Mouse (Mus musculus) liver, adult 2 months (tissue): ENCODE data around the gene Edn1. TPM values are rescaled to one million over a fixed set of nuclear protein-coding genes. Genes with fewer than 3 reads are reported as not detected.

Experiments used
- DNase-seq: peaks from one replicate; pipeline ENCODE4 v3.0.0-alpha.2; 2011; ENCODE audit warnings: low read depth, low spot score; ENCODE audit errors: extremely low read depth
- H3K27ac ChIP-seq: fragments of 200-500 bp; replicated peaks from 2 replicates; pipeline ENCODE4 v1.5.1; 2012; ENCODE audit warnings: low read depth, mild to moderate bottlenecking, control low read depth, inconsistent platforms, low read length; ENCODE audit not compliant: insufficient read depth
- H3K27me3 ChIP-seq: fragments of 200-500 bp; 2 replicates; pipeline ENCODE4 v1.6.1; 2012; ENCODE audit warnings: mild to moderate bottlenecking, moderate library complexity, low read length, inconsistent platforms; ENCODE audit not compliant: control insufficient read depth, insufficient read depth
- H3K36me3 ChIP-seq: fragments of 200-500 bp; 2 replicates; pipeline ENCODE4 v1.6.1; 2012; ENCODE audit warnings: low read length, inconsistent platforms; ENCODE audit not compliant: control insufficient read depth, insufficient read depth
- H3K4me1 ChIP-seq: fragments of 200-500 bp; 2 replicates; pipeline ENCODE4 v1.6.1; 2011; ENCODE audit warnings: low read length; ENCODE audit not compliant: control insufficient read depth, insufficient read depth
- H3K4me3 ChIP-seq: fragments of 200-500 bp; 2 replicates; pipeline ENCODE4 v1.5.1; 2011; ENCODE audit warnings: low read depth, mild to moderate bottlenecking, control low read depth, low read length, moderate library complexity; ENCODE audit not compliant: insufficient read depth
- H3K79me2 ChIP-seq: fragments of 200-500 bp; 2 replicates; pipeline ENCODE4 v1.6.1; 2012; ENCODE audit warnings: inconsistent platforms, mild to moderate bottlenecking, low read length, moderate library complexity; ENCODE audit not compliant: control insufficient read depth, insufficient read depth
- H3K9ac ChIP-seq: fragments of 200-500 bp; 2 replicates; pipeline ENCODE4 v1.6.1; 2012; ENCODE audit warnings: low read depth, mild to moderate bottlenecking, control low read depth, inconsistent platforms, low read length
- CTCF ChIP-seq: fragments of 200-500 bp; IDR thresholded peaks from 2 replicates; pipeline ENCODE4 v1.5.1; 2011; ENCODE audit warnings: low read depth, low read length, control low read depth
- POLR2A ChIP-seq: fragments of 200-500 bp; IDR thresholded peaks from 2 replicates; pipeline ENCODE4 v1.6.1; 2011; ENCODE audit warnings: low read length, control low read depth; ENCODE audit not compliant: insufficient read depth; ENCODE audit errors: extremely low read depth
- WGBS: fragments of 180-500 bp; shearing (Covaris S2); methylation state at CpG from one replicate; pipeline ENCODE4 v1.1.7; 2018; 5-methylcytosine and 5-hydroxymethylcytosine counted together
- polyA plus RNA-seq: library from polyadenylated mRNA; depleted of rRNA; stranded (reverse); fragments of >200 nt; gene quantifications from 2 replicates; pipeline ENCODE4 v1.2.3, GENCODE M21; 2012; rRNA removed
- total RNA-seq: library from RNA; depleted of rRNA; stranded (reverse); fragments of >200 nt; gene quantifications from 2 replicates; pipeline ENCODE4 v1.2.3, GENCODE M21; 2014; rRNA removed

The Edn1 gene
- total RNA-seq (0.13 and 0.18 TPM in 2 replicates), polyA plus RNA-seq (0.24 and 0.32 TPM in 2 replicates)

GRCm38 (mm10) chr13:42301161-42301721, at the start of gene Edn1:
Edn1 (plus strand) TSS chr13:42301476.
- no peaks in the 10 kb centered on the region for H3K79me2 ChIP-seq
- TF ChIP-seq CTCF: no peak
- no peak for TF ChIP-seq POLR2A

GRCm38 (mm10) chr13:42253821-42254220, 47.5 kb upstream of the Edn1 start:
- no peaks in the 10 kb centered on the region for H3K36me3 ChIP-seq
- no peaks in the 10 kb centered on the region for H3K27me3 ChIP-seq
- no peak overlapping the region for H3K4me3 ChIP-seq
- no peaks in the 10 kb centered on the region for H3K79me2 ChIP-seq
- WGBS: 76% methylated on average over 5 of the region's 5 CpGs
- no peaks in the 10 kb centered on the region for H3K4me1 ChIP-seq
- DNase-seq: no peak
- H3K9ac ChIP-seq: no peak overlapping the region
- H3K27ac ChIP-seq: no peak overlapping the region
- TF ChIP-seq POLR2A: no peak
- TF ChIP-seq CTCF: no peak

More at GRCm38 (mm10) chr13:42301161-42301721, at the start of gene Edn1:
- DNase-seq: peak; percentile 18
- Histone ChIP-seq H3K36me3 (no peaks in the 10 kb centered on the region), H3K27me3 (no peaks in the 10 kb centered on the region), H3K4me3 (peak within 1 kb of the TSS; percentile 27), H3K4me1 (peaks cover 5% of the 10 kb centered on the region), H3K27ac (no peak within 1 kb of the TSS), H3K9ac (no peak within 1 kb of the TSS)
- WGBS: under 1% methylated on average over 26 of the region's 26 CpGs

GRCm38 (mm10) chr13:42255105-42255504, 46.2 kb upstream of the Edn1 start:
- TF ChIP-seq CTCF (no peak), POLR2A (no peak)
- WGBS: 79% methylated on average over 1 of the region's 1 CpGs
- no peak for DNase-seq
- H3K79me2 ChIP-seq: no peaks in the 10 kb centered on the region
- H3K36me3 ChIP-seq: no peaks in the 10 kb centered on the region
- H3K27ac ChIP-seq: no peak overlapping the region
- no peaks in the 10 kb centered on the region for H3K27me3 ChIP-seq
- H3K4me3 ChIP-seq: no peak overlapping the region
- no peak overlapping the region for H3K9ac ChIP-seq
- no peaks in the 10 kb centered on the region for H3K4me1 ChIP-seq

- Histone ChIP-seq H3K4me3 (no peak overlapping the region), H3K36me3 (no peaks in the 10 kb centered on the region), H3K27ac (no peak overlapping the region), H3K4me1 (no peaks in the 10 kb centered on the region), H3K27me3 (no peaks in the 10 kb centered on the region), H3K9ac (no peak overlapping the region), H3K79me2 (no peaks in the 10 kb centered on the region)
- TF ChIP-seq CTCF (no peak), POLR2A (no peak)
- peak; percentile 41 for DNase-seq
- WGBS: 78% methylated on average over 5 of the region's 5 CpGs
These were observed 42.9 kb upstream of the Edn1 start for GRCm38 (mm10) chr13:42258422-42258821.

GRCm38 (mm10) chr13:42260667-42261066, 40.6 kb upstream of the Edn1 start:
- Histone ChIP-seq H3K36me3 (no peaks in the 10 kb centered on the region), H3K4me3 (no peak overlapping the region), H3K79me2 (no peaks in the 10 kb centered on the region), H3K9ac (no peak overlapping the region), H3K27me3 (no peaks in the 10 kb centered on the region), H3K4me1 (no peaks in the 10 kb centered on the region), H3K27ac (no peak overlapping the region)
- DNase-seq: no peak
- no peak for TF ChIP-seq POLR2A
- no peak for TF ChIP-seq CTCF
- WGBS: 87% methylated on average over 6 of the region's 6 CpGs

- H3K79me2 ChIP-seq: no peaks in the 10 kb centered on the region
- no peak for TF ChIP-seq POLR2A
- TF ChIP-seq CTCF: no peak
These were observed 31.2 kb upstream of the Edn1 start for GRCm38 (mm10) chr13:42270051-42270450.

More at GRCm38 (mm10) chr13:42270051-42270450, 31.2 kb upstream of the Edn1 start:
- Histone ChIP-seq H3K36me3 (no peaks in the 10 kb centered on the region), H3K27ac (no peak overlapping the region), H3K4me3 (no peak overlapping the region), H3K9ac (no peak overlapping the region), H3K27me3 (no peaks in the 10 kb centered on the region), H3K4me1 (no peaks in the 10 kb centered on the region)
- DNase-seq: no peak
- whole genome bisulfite sequencing: 87% methylated on average over 9 of the region's 9 CpGs
